Comparison of ENCODE assay signal across 16 mouse cellular contexts in the genomic region with DNA sequence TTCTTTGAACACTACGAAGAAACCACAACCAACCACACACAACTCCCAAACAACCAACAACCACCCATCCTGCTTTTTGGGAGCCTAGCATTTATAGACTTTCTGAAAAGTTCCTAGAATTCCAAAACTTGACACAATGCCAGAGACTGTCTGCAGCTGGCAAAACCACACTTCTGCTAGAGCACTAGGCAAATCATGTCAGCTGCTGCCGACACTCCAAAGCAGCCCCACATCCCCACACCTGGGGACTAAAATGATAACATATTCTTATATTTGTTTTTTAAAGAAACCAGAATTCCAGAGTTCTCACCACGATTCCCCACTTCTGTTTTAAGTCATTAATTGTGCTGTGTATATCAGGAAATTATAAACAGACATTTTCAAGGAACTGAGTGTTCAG.
"Had no signal": no experiment of that assay in that cellular context is flagged by ENCODE, and none has a peak within 500 bp of the region (broad histone marks: within the 10 kb centered on the region; RNA-seq: fewer than 3 reads in every experiment).

No protein-coding gene starts in this region.

- DNase-seq: retina, postnatal 1 day; right cerebral cortex, adult 18-20 months; right cerebral cortex, postnatal 14 days; right cerebral cortex, postnatal 25 days; right cerebral cortex, postnatal 4 days; spleen, adult 18-20 months; thymus, adult 18-20 months; thymus, adult 2 months; thymus, postnatal 14 days; thymus, postnatal 25 days; thymus, postnatal 36 days; thymus, postnatal 4 days had no signal

- H3K27ac ChIP-seq: neural tube, embryonic 13.5 days; neural tube, embryonic 15.5 days; stomach, embryonic 15.5 days; stomach, postnatal 0 days had no signal

- H3K4me2 ChIP-seq: neural tube, embryonic 13.5 days; neural tube, embryonic 15.5 days; stomach, embryonic 15.5 days had no signal

- H3K4me3 ChIP-seq: neural tube, embryonic 13.5 days; neural tube, embryonic 15.5 days; stomach, embryonic 15.5 days had no signal

- H3K9me3 ChIP-seq: neural tube, embryonic 13.5 days; neural tube, embryonic 15.5 days; stomach, embryonic 15.5 days had no signal

- H3K27me3 ChIP-seq: neural tube, embryonic 15.5 days had no signal

- H3K9ac ChIP-seq: neural tube, embryonic 13.5 days; neural tube, embryonic 15.5 days; stomach, embryonic 15.5 days had no signal

- H3K36me3 ChIP-seq: stomach, embryonic 15.5 days had no signal

- H3K4me1 ChIP-seq: neural tube, embryonic 15.5 days had no signal
